Mouse (Mus musculus): ENCODE data around the gene Gm20388.

The Gm20388 gene

GRCm38 (mm10) chr8:120743898-120744290 is 833.3 kb downstream of the Gm20388 start:
- no peak for DNase-seq (ENCODE audit: low spot score)

- no peak for DNase-seq (ENCODE audit: low spot score)
Observed at GRCm38 (mm10) chr8:120744448-120744847, 833.8 kb downstream of the Gm20388 start.

GRCm38 (mm10) chr8:120745226-120745625 is 834.6 kb downstream of the Gm20388 start:
- DNase-seq (ENCODE audit: low spot score) = no peak

DNA sequence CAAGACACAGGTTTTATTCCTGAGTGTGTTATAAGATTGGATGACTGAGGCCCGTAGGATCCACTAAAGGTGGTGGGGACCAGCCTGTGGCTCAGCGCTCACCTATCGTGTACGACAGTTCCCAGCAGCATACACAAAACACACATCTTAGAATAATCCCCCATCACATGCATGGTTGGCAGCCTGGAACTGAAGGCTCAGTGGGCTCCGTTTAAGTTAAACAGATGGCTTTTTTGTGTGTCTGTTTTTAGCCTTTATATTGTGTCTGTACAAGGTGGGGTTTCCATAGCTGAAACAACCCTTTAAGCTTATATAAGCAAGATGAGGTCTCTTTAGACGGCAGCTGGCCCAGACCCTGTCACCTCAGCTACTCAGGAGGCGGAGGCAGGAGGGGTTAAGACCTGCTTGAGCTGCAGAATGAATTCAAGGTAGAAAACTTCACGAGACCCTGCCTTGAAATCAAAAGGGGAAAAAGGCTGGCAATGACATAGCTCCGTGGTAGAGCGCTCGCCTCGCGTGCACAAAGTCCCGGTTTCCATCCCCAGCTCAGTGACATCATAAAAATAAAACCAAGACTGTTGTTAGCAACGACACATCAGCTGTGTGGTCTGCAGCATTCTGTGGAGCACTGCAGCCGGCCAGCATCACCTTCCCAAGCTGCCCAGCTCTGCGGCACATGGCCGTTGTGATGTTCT is 835.5 kb downstream of the Gm20388 start:
- DNase-seq (ENCODE audit: low spot score) = no peak

GRCm38 (mm10) chr8:120747286-120747685 is 836.6 kb downstream of the Gm20388 start:
- no peak for DNase-seq (ENCODE audit: low spot score)

DNA sequence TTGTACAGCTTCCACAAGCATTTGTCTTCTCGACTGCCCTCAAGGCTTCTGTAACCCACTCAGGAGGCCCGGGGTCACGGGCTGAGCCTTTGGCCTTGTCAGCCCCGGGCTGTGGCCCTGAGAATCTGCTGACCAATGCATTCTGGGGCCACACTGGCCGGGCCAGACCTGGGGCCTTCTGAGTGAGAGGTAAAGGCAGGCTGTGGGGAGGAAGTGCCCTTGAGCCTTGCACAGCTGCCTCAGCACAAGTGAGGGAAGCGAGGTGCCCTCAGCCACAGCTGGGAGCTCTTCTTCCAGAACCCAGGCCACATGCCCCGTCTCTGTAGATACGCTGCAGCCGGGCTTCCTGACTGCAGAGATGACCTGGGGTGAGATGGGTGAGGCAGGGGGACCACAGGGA is 840.0 kb downstream of the Gm20388 start:
- no peak for DNase-seq (ENCODE audit: low spot score)

DNA sequence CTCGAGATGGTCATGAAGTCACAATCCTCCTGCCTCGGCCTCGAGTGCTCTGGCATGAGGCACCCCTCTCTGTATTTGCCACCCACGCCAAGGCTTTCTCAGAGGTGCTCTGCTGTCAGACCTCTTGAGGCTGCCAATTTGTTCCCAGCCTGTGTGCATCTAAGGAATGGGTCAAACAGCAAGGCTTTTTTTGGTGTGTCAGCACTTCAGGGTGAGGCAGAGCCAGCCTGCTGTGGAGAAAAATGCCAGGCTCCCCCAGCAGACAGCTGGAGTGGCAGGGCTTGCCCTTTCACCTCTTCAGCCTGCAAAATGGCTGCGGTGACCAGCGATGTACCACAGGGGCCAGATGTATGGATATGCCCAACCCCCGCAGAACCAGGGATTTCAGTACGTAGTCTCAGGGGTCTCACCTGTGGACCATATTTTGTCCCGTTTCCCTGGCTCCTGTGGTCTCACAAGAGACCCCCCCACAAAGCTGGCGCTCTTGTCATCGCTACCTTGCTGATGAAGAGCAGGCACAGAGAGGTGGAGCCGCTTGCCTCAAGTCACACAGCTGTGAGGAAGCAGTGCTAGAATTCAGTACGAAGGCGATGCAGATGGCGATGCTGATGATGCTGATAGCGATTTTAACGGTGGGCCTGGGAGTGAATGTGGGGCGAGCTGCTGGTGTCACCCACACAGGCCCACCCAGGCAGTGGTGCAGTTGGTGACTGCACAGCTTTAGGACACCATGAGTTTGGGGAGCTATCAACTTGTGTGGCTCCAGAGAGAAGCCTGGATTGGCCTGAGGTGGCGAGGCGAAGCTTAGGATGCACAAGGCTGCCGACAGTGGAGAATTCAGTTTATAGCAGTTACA is 840.8 kb downstream of the Gm20388 start:
- DNase-seq (ENCODE audit: low spot score) = no peak

DNA sequence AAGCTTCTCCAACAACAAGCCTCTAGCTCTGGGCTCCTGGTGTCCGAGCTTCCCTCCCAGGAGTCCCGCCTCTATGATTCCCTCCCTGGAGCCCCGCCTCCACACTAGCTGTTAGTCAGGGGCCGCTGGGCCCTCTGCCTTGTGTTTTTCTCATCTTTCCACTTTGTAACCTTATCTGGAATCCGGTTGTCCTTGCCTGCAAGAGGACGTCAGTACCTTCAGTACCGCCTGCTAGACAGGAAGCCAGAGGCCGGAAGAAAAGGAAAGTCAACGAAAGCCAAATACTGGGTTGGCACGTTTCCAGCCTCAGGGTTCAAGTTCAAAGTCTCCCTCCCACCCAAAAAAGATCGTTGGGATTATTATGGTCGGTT is 841.4 kb downstream of the Gm20388 start:
- no peak for DNase-seq (ENCODE audit: low spot score)

- DNase-seq (ENCODE audit: low spot score) = no peak
Observed at GRCm38 (mm10) chr8:120753476-120753875, 842.8 kb downstream of the Gm20388 start.

DNA sequence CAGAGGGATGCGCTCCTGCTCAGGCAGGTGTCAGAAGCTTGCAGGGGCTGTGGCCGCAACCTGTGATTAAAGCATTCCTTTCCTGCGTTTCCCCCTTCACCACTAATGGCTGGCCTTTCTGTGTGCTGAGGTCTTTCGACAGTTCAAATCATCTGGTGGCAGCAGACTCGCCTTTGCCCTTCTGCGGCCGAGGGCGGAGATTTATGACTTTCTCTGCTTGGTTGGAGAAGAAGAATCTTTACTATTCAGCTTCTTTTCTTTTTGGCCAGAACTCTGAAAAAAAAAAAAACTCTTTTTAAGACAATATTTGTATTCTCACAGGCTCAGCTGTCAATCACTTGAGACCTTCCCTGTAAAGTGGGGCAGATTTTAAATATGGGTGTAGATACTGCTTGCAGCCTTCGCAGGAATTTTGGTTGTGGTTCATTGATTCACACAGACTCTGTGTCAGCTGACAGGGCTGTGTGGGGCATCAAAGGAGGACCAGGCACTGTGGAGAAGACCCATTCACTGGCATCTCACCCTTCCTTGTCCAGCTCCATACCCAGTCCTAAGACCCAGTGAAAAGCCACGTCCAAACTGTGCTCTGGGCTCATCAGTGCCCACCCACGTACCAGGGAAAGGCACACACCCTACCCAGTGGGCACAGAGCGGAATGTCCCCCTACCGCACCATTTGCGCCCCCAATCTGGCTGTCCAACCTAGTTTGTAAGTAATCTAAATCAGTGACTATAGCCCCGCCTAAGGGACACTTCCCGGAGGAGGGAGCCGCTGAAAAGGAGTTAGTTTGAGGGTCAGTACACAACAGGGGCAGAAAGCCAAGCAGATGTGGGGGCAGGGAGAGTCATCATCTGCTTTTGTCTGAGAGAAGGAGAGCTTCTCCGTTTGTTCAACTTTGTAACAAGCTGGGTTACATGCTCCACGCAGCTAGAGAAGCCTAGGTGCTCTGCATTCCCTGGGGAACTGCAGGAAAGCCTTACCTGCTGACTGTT is 845.0 kb downstream of the Gm20388 start:
- DNase-seq (ENCODE audit: low spot score) = no peak

DNA sequence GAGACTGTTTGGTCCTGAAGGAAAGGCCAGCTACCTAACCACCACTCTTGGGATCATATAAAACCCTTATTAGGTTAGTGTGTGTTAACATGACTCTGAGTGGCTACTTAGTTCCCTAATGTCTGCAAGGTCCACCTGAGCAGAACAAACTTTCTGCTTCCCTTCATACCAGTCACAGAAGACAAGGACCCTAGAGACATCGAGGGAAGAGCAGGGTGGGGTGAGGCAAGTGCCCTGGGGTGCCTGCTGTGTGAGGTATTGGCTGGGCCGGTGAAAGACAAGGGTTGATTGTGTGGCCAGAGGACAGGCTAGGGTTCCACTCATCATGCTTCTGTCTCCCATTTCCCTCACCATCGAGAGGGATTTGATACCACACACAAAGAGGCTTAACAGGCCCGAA is 847.4 kb downstream of the Gm20388 start:
- DNase-seq (ENCODE audit: low spot score) = no peak

- no peak for DNase-seq (ENCODE audit: low spot score)
Observed at GRCm38 (mm10) chr8:120759847-120760246, 849.2 kb downstream of the Gm20388 start.

DNA sequence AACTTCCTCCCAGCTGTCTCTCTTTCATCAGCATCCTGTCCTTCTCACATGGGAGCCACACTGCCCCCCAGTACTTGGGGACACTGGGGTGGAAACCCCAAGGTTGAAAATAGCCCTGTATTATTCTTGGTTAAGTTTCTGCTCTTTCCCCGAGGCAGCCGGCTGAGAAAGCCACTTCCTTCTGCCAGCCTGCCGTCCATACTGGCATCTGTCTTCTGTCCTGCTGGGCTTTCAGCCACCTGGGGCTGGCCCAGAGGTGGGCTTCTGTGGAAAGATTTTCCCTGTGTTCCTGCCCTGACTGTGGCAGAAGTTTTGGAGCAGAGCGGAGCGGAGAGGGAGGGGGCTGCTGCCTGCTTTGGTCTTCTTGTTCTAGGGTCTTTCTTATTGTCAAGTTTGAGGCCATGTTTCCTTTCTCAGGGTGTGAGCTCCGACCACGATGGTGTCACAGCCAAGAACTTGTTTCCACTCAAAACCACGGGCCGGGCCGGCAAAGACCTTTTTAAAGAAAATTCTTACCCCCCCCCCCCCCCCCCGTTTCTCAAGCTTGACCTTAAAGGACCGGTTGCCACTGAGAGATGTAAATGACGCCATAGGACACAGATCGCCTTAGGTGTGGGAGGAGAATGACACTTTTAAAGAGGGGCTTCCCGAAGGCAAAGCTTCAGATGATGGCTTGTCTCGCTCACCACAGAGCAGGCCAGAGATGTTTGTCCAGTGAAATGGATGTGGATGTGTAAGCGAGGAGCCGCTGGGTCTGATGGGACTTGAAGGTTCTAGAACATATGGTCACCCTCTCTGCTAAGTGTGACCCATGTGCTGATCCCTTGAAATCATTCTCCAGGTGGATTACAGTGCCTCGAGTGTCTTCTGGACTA is 849.9 kb downstream of the Gm20388 start:
- DNase-seq (ENCODE audit: low spot score) = no peak

- no peak for DNase-seq (ENCODE audit: low spot score)
Observed at GRCm38 (mm10) chr8:120763267-120763666, 852.6 kb downstream of the Gm20388 start.

GRCm38 (mm10) chr8:120764638-120765037 is 854.0 kb downstream of the Gm20388 start:
- DNase-seq (ENCODE audit: low spot score) = no peak

DNA sequence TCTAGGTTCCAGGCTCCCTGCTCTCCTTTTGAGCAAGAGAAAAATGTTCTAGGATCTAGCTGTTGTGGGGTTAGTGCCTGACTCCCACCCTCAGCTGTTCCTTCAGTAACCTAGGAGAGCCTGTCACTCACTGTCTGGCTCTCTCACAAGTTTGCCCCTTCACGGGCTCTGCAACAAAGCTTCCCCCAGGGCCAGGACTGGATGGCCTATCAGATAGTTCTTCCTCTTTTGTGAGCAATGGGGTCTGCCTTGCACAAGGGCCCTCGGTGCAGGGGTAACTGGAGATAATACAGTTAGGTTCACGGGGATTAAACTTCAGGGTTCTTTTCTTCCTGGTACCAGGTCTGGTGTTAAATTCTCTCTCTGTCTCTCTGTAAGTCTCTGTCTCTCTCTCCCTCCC is 856.0 kb downstream of the Gm20388 start:
- no peak for DNase-seq (ENCODE audit: low spot score)

- DNase-seq (ENCODE audit: low spot score) = no peak
Observed at GRCm38 (mm10) chr8:120768454-120769218, 858.0 kb downstream of the Gm20388 start.

DNA sequence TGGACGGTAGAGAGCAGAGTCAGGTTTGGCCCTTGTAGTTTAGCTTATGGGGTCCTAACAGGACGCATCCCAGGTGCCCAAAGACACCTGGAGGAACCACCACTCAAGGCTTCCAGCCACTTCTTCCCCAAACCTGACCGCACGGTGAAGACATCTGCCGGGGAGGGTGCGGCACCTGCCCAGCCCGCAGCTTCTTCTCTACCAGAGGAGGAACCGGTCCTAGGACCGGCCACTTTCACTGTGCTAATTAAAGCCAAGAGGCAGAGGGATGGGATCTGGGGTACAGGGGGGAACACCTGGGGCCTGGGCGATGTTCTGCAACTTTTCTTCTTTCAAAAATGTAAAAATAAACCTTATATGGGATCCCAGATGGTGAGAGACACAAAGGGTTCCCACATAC is 866.5 kb downstream of the Gm20388 start:
- DNase-seq (ENCODE audit: low spot score) = no peak

DNA sequence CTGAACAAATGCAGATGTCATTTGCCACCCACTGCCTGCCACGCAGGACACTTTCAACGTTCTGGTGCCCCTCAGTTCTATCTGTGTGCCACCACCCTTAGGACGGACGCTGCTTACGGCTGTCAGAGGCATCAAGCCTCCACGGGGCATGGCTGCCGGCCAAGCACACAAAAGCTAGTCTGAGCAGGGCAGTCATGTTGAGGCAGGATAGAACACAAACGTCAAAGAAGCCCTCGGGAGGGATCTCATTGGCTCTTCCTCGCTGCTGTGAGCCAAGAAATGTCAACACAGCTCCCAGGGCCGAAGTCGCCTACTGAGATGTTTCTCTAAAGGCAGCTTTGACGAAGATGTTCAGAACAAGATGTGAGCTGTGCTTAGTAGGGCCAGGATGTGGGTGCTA is 867.1 kb downstream of the Gm20388 start:
- no peak for DNase-seq (ENCODE audit: low spot score)

GRCm38 (mm10) chr8:120779106-120779505 is 868.5 kb downstream of the Gm20388 start:
- DNase-seq (ENCODE audit: low spot score) = no peak

DNA sequence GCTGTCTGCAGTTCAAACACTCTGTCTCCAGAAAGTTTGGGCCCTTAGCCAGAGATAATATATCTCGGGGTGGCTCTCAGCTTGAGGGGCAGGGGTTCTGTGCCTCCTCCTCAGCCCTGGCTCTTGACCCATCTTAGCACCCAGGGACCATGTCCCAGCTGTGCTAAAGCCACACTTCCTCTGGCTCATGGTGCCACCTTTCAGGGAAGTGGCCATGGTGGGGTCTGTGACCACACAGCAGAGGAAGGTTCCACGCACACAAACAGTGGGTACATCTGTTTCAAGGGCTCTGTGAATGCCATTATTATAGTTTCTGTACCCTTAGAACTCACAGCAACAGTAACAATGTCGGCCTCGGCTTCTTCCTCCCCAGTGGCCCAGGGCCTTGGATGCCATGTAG is 873.1 kb downstream of the Gm20388 start:
- DNase-seq (ENCODE audit: low spot score) = no peak

Data from MN1 (cell line).